Mouse (Mus musculus) lung, postnatal 0 days (tissue): Measurements from ENCODE around the gene Spcs1. TPM values are rescaled to one million over a fixed set of nuclear protein-coding genes. Genes with fewer than 3 reads are reported as not detected.

Experiments used
- ATAC-seq: fragments of 200-750 bp; cut with Nextera tagmentation; 2 replicates; pipeline ENCODE4 v1.8.0; 2017; ENCODE audit warnings: moderate library complexity
- DNase-seq: peaks from one replicate; pipeline ENCODE4 v3.0.0-alpha.2; 2016; ENCODE audit warnings: low spot score
- H3K27ac ChIP-seq: fragments of 300-500 bp; sonication (generic); 2 replicates; pipeline ENCODE4 v1.5.1; 2014; ENCODE audit warnings: antibody characterized with exemption, mild to moderate bottlenecking, low read length, mixed read lengths
- H3K27me3 ChIP-seq: fragments of 300-500 bp; sonication (generic); replicated peaks from 2 replicates; pipeline ENCODE4 v1.6.1; 2014; ENCODE audit warnings: low read length, mixed read lengths; ENCODE audit not compliant: insufficient read depth
- H3K36me3 ChIP-seq: fragments of 300-500 bp; sonication (generic); 2 replicates; pipeline ENCODE4 v1.6.1; 2014; ENCODE audit warnings: low read length, mixed read lengths; ENCODE audit not compliant: insufficient read depth
- H3K4me1 ChIP-seq: fragments of 300-500 bp; sonication (generic); 2 replicates; pipeline ENCODE4 v1.6.1; 2014; ENCODE audit warnings: antibody characterized with exemption, low read depth, low read length, mixed read lengths; ENCODE audit not compliant: insufficient read depth
- H3K4me2 ChIP-seq: fragments of 300-500 bp; sonication (generic); replicated peaks from 2 replicates; pipeline ENCODE4 v1.6.1; 2014; ENCODE audit warnings: low read depth, mild to moderate bottlenecking, low read length, moderate library complexity, mixed read lengths
- H3K4me3 ChIP-seq: fragments of 300-500 bp; sonication (generic); 2 replicates; pipeline ENCODE4 v1.5.1; 2014; ENCODE audit warnings: low read depth, low read length
- H3K9ac ChIP-seq: fragments of 300-500 bp; sonication (generic); replicated peaks from 2 replicates; pipeline ENCODE4 v1.6.1; 2014; ENCODE audit warnings: low read depth, mild to moderate bottlenecking
- H3K9me3 ChIP-seq: fragments of 300-500 bp; sonication (generic); 2 replicates; pipeline ENCODE4 v1.6.1; 2016; ENCODE audit warnings: low read length, mixed read lengths
- CTCF ChIP-seq: IDR thresholded peaks from 2 replicates; pipeline ENCODE4 v1.5.1; 2016; ENCODE audit warnings: antibody characterized with exemption, mild to moderate bottlenecking
- EP300 ChIP-seq: IDR thresholded peaks from 2 replicates; pipeline ENCODE4 v1.6.1; 2016; ENCODE audit warnings: antibody characterized with exemption, mild to moderate bottlenecking, control low read depth
- WGBS: fragments of 180-500 bp; shearing (Covaris S2); extraction: QIAGEN DNeasy Blood & Tissue Kit; methylation state at CpG from one replicate; pipeline ENCODE4 v1.1.7; 2014; 5-methylcytosine and 5-hydroxymethylcytosine counted together
- polyA plus RNA-seq: library from polyadenylated mRNA; unstranded; fragments of >200 nt; fragmentation: Nextera tagmentation; extraction: Ambion mirVana; gene quantifications from 2 replicates; pipeline ENCODE4 v1.2.1, GENCODE M21; 2015

The Spcs1 gene
- polyA plus RNA-seq, 1 experiment from 2014 or later = 493 TPM

- no peak overlapping the region for H3K9ac ChIP-seq
- 47% methylated on average over 2 of the region's 2 CpGs for WGBS
- TF ChIP-seq CTCF = no peak
- no peak for TF ChIP-seq EP300
- H3K9me3 ChIP-seq = no peaks in the 10 kb centered on the region
- ATAC-seq = no peak
- peaks cover 6% of the 10 kb centered on the region; the same call in 1 of the 2 replicates for H3K4me1 ChIP-seq
- DNase-seq = no peak
- 0 out of 2 replicates have a peak, but pooled peaks cover 7% of the 10 kb centered on the region for H3K36me3 ChIP-seq
- no peak overlapping the region for H3K4me2 ChIP-seq
- no peak overlapping the region for H3K27ac ChIP-seq
- no peaks in the 10 kb centered on the region for H3K27me3 ChIP-seq
- H3K4me3 ChIP-seq = no peak overlapping the region
Measured at GRCm38 (mm10) chr14:31004527-31004926, 3.1 kb upstream of the Spcs1 start.

GRCm38 (mm10) chr14:31000816-31001306, 611 bp downstream of the Spcs1 start:
- TF ChIP-seq CTCF (peak; percentile 35; the same call in 1 of the 2 replicates), EP300 (no peak)
- DNase-seq (peak; percentile 16), ATAC-seq (peak; percentile 8; the same call in 1 of the 2 replicates)
- no peaks in the 10 kb centered on the region for H3K36me3 ChIP-seq
- H3K27me3 ChIP-seq = no peaks in the 10 kb centered on the region
- peak overlapping the region; percentile 98 for H3K4me3 ChIP-seq
- 0% methylated on average over 21 of the region's 21 CpGs for WGBS
- H3K27ac ChIP-seq = peak overlapping the region; percentile 95
- peak overlapping the region; percentile 67 for H3K4me2 ChIP-seq
- H3K4me1 ChIP-seq = peaks cover 6% of the 10 kb centered on the region; the same call in 1 of the 2 replicates
- no peaks in the 10 kb centered on the region for H3K9me3 ChIP-seq
- peak overlapping the region; percentile 89 for H3K9ac ChIP-seq

- H3K27ac ChIP-seq = no peak overlapping the region
- peak overlapping the region; percentile 67 for H3K4me2 ChIP-seq
- no peaks in the 10 kb centered on the region for H3K9me3 ChIP-seq
- no peaks in the 10 kb centered on the region for H3K36me3 ChIP-seq
- no peaks in the 10 kb centered on the region for H3K27me3 ChIP-seq
- peak overlapping the region; percentile 89 for H3K9ac ChIP-seq
- peaks cover 6% of the 10 kb centered on the region; the same call in 1 of the 2 replicates for H3K4me1 ChIP-seq
- WGBS = 48% methylated on average over 10 of the region's 10 CpGs
- H3K4me3 ChIP-seq = peak overlapping the region; percentile 98
- DNase-seq (no peak), ATAC-seq (no peak)
- no peak for TF ChIP-seq CTCF
- no peak for TF ChIP-seq EP300
Measured at GRCm38 (mm10) chr14:31000356-31000755, 1.1 kb downstream of the Spcs1 start.

DNA sequence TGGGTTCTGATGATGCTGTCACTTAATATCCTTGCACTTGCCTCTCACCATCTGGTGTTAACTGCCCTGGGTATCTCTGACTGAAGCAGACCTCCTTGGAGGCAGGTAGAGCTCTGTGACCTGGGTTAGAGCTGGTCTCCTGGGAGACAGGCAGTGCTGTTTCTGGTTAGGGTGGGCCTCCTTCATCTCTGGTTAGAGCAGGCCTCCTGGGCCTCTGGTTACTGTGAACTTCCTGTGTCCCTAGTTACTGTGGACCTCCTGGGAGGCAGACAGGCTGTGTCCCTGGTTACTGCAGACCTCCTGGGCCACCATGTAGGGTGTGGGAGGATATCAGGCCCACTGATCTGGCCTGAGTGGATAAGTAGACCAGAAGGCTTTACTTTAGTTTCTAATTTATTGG, 5.1 kb downstream of the Spcs1 start:
- ATAC-seq (no peak), DNase-seq (no peak)
- Histone ChIP-seq H3K36me3 (no peaks in the 10 kb centered on the region), H3K27ac (no peak overlapping the region), H3K9me3 (no peaks in the 10 kb centered on the region), H3K4me1 (no peaks in the 10 kb centered on the region; the same call in 1 of the 2 replicates), H3K9ac (no peak overlapping the region), H3K27me3 (no peaks in the 10 kb centered on the region), H3K4me3 (no peak overlapping the region), H3K4me2 (no peak overlapping the region)
- TF ChIP-seq EP300 (no peak), CTCF (no peak)

DNA sequence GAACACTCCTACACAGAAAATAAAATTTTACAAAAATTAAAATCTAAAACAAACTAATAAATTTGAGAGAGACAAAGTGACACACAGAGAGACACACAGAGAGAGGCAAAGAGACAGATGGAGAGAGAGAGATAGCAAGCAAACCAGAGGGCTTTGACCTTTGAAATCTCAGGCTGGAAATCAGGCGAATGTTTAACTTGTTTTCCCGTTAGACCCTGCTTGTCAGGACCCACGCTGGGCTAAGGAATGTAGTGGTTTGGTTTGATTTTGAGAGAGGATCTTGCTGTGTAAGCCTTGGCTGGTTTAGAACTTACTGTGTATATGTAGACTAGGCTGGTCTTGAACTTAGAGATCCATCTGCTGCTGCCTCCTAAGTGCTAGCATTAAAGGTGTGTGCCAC, 25.2 kb downstream of the Spcs1 start:
- Histone ChIP-seq H3K27me3 (no peaks in the 10 kb centered on the region), H3K4me2 (no peak overlapping the region), H3K4me1 (no peaks in the 10 kb centered on the region), H3K4me3 (no peak overlapping the region), H3K36me3 (no peaks in the 10 kb centered on the region), H3K27ac (no peak overlapping the region), H3K9ac (no peak overlapping the region), H3K9me3 (no peaks in the 10 kb centered on the region)
- ATAC-seq (no peak), DNase-seq (no peak)
- 64% methylated on average over 3 of the region's 3 CpGs for WGBS
- TF ChIP-seq EP300 (no peak), CTCF (no peak)

GRCm38 (mm10) chr14:30974204-30974603, 27.3 kb downstream of the Spcs1 start:
- Histone ChIP-seq H3K4me2 (no peak overlapping the region), H3K9me3 (no peaks in the 10 kb centered on the region), H3K27ac (no peak overlapping the region), H3K9ac (no peak overlapping the region), H3K4me1 (no peaks in the 10 kb centered on the region), H3K27me3 (no peaks in the 10 kb centered on the region), H3K36me3 (no peaks in the 10 kb centered on the region), H3K4me3 (no peak overlapping the region)
- 73% methylated on average over 6 of the region's 6 CpGs for WGBS
- TF ChIP-seq EP300 (no peak), CTCF (no peak)
- DNase-seq (peak; percentile 83), ATAC-seq (peak; percentile 76)

DNA sequence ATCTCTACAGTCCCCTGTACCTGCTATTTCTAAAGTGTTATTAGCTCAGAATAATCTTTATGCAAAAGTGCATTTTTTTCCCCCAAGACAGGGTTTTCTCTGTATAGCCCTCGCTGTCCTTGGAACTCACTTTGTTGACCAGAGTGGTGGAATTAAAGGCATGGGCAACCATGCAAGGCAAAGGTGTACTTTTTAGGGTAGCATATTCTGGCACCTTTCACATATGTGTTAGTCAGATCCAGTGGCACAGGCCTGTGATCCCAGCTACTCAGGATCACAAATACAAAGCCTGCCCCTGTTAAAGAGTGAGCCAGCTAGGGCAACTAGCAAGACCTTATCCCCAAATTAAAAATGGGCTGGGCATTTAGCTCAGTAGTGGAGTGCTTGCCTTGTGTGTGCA, 41.1 kb downstream of the Spcs1 start:
- H3K9ac ChIP-seq = no peak overlapping the region
- no peak overlapping the region for H3K4me3 ChIP-seq
- DNase-seq (no peak), ATAC-seq (no peak)
- no peaks in the 10 kb centered on the region for H3K4me1 ChIP-seq
- H3K27me3 ChIP-seq = no peaks in the 10 kb centered on the region
- no peaks in the 10 kb centered on the region for H3K9me3 ChIP-seq
- H3K27ac ChIP-seq = no peak overlapping the region
- WGBS = 92% methylated on average over 1 of the region's 1 CpGs
- H3K36me3 ChIP-seq = no peaks in the 10 kb centered on the region
- TF ChIP-seq EP300 = no peak
- TF ChIP-seq CTCF = no peak
- H3K4me2 ChIP-seq = no peak overlapping the region
